Mouse (Mus musculus) myocyte (in vitro differentiated cells): ENCODE measurements around the gene Ttc7. TPM values are rescaled to one million over a fixed set of nuclear protein-coding genes. Genes with fewer than 3 reads are reported as not detected.

ENCODE experiments used
- H3K27me3 ChIP-seq: one replicate; pipeline ENCODE4 v1.6.1; 2011; ENCODE audit not compliant: control insufficient read depth, insufficient read depth, insufficient read length
- H3K36me3 ChIP-seq: one replicate; pipeline ENCODE4 v1.6.1; 2011; ENCODE audit not compliant: control insufficient read depth, insufficient read depth
- H3K4me2 ChIP-seq: one replicate; pipeline ENCODE4 v1.6.1; 2011; ENCODE audit warnings: low read depth, control low read depth
- H3K4me3 ChIP-seq: one replicate; pipeline ENCODE4 v1.5.1; 2011; ENCODE audit warnings: mild to moderate bottlenecking, control low read depth, moderate library complexity
- H3K79me2 ChIP-seq: one replicate; pipeline ENCODE4 v1.6.1; 2011; ENCODE audit not compliant: control insufficient read depth, insufficient read depth
- H3ac ChIP-seq: one replicate; pipeline ENCODE4 v1.6.1; 2011; ENCODE audit not compliant: control insufficient read depth, insufficient read length
- CEBPB ChIP-seq: IDR thresholded peaks from 2 replicates; pipeline ENCODE4 v1.6.1; 2011; ENCODE audit warnings: mild to moderate bottlenecking, moderate library complexity; ENCODE audit not compliant: poor library complexity, insufficient read depth, severe bottlenecking
- E2F4 ChIP-seq: IDR thresholded peaks from one replicate; pipeline ENCODE4 v1.6.1; 2011; ENCODE audit warnings: mild to moderate bottlenecking, control low read depth, moderate library complexity; ENCODE audit not compliant: insufficient read depth
- MAX ChIP-seq: IDR thresholded peaks from one replicate; pipeline ENCODE4 v1.6.1; 2011; ENCODE audit warnings: low read depth, mild to moderate bottlenecking, control low read depth
- MYOD1 ChIP-seq, 3 experiments: IDR thresholded peaks; one replicate each; pipeline ENCODE4 v1.6.1; 2011; ENCODE audit warnings: control low read depth in 2 of 3, low read depth in 2 of 3, mild to moderate bottlenecking in 2 of 3, moderate library complexity in 1 of 3; ENCODE audit not compliant: insufficient read length in 2 of 3, control insufficient read depth in 1 of 3
- MYOG ChIP-seq, 3 experiments: IDR thresholded peaks; one replicate each; pipeline ENCODE4 v1.6.1; 2011; ENCODE audit warnings: control low read depth in 2 of 3, low read depth in 2 of 3, mild to moderate bottlenecking in 2 of 3; ENCODE audit not compliant: insufficient read length in 2 of 3, control insufficient read depth in 1 of 3, insufficient read depth in 1 of 3
- POLR2A ChIP-seq: IDR thresholded peaks from one replicate; pipeline ENCODE4 v1.6.1; 2011; ENCODE audit warnings: low read depth, mild to moderate bottlenecking, control low read depth, moderate library complexity; ENCODE audit not compliant: insufficient read length
- POLR2AphosphoS2 ChIP-seq: IDR thresholded peaks from one replicate; pipeline ENCODE4 v1.6.1; 2011; ENCODE audit warnings: low read depth, control low read depth; ENCODE audit not compliant: insufficient read length
- REST ChIP-seq: IDR thresholded peaks from one replicate; pipeline ENCODE4 v1.6.1; 2011; ENCODE audit warnings: mild to moderate bottlenecking, control low read depth, moderate library complexity; ENCODE audit not compliant: insufficient read depth, insufficient read length
- SRF ChIP-seq: IDR thresholded peaks from one replicate; pipeline ENCODE4 v1.6.1; 2011; ENCODE audit warnings: low read depth; ENCODE audit not compliant: control insufficient read depth, insufficient read length
- TCF12 ChIP-seq: IDR thresholded peaks from one replicate; pipeline ENCODE4 v1.6.1; 2011; ENCODE audit warnings: mild to moderate bottlenecking, control low read depth; ENCODE audit not compliant: poor library complexity, insufficient read depth, severe bottlenecking
- TCF3 ChIP-seq: IDR thresholded peaks from one replicate; pipeline ENCODE4 v1.6.1; 2011; ENCODE audit warnings: low read depth, control low read depth; ENCODE audit not compliant: insufficient read length
- USF1 ChIP-seq: IDR thresholded peaks from one replicate; pipeline ENCODE4 v1.6.1; 2011; ENCODE audit warnings: low read depth, mild to moderate bottlenecking, control low read depth, moderate library complexity
- polyA plus RNA-seq: library from polyadenylated mRNA; unstranded; fragments of >200 nt; fragmentation: generic; extraction: Trizol; gene quantifications from one replicate; pipeline ENCODE4 v1.2.1, GENCODE M21; 2012; ENCODE audit warnings: missing spikeins

Ttc7 gene
- polyA plus RNA-seq, 1 experiment: 15.2 TPM

DNA sequence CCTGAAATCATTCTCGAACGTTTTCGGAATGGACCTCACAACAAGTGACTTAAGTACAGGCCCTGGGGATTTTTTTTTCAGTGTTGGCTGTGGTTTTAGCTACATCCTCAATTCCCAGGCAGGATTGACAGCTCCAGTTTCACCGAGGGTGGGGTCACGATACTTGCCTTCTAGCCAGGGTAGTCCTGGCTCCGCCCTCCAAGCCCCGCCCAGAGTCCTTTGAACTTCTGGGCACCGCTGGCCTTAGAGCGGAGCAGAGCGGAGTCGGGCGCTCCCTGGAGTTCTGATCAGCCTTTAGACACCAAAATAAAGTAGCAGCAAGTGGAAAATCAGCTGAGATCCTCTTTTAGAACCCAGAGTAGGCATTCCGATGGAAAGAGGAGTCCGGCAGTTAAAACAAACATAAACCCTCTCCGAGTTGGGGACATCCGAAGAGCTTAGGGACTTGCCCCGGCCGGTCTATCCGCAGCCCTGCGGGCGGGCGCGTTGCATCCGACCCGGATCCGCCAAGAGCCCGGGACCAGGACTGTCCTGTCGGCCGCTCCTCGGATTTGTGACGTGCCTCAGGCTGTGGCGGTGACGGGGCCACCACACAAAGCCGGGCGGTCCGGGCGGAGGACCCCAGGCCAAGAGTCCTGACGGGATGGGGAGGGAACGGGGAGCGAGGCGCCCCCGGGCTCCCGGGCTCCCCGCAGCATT is 530 bp upstream of the Ttc7 start:
- Histone ChIP-seq H3K27me3 (no peaks in the 10 kb centered on the region), H3K36me3 (no peaks in the 10 kb centered on the region), H3ac (peak overlapping the region; percentile 93), H3K4me3 (peak overlapping the region; percentile 46), H3K79me2 (peaks cover 10% of the 10 kb centered on the region), H3K4me2 (peak overlapping the region; percentile 98)
- TF ChIP-seq POLR2AphosphoS2: no peak
- peak; percentile 36 for TF ChIP-seq POLR2A

DNA sequence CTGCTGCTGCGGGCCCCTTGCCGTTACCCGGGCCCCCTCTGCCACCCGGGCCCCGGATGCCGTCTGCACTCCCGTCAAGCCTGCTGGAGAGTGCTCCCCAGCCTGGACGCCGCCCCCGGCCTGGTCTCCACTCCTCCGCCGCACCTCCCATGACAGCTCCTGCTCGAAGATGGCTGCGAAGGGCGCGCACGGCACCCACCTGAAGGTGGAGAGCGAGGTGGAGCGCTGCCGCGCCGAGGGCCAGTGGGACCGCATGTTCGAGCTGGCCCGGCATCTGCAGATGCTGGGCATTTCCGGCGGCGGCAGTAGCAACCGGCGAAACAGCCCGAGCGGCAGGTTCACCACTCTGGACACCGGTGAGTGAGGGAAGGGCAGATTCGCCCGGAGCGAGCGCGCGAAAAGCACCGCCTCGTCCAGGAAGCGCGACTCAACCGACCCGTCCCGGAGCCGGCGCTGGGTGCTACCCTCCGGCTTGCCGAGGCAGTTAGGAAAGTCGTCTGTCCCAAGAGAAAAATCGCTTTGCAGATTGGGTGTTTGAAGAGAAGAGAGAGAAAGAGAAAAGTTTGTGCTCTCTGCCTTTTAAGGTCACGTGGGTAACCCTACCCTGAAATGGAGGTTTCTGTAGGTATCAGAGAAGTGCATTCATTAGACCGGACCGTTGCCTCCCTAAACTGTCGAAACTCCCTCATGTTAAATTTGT is 519 bp downstream of the Ttc7 start:
- TF ChIP-seq TCF12: no peak
- TF ChIP-seq USF1: peak; percentile 79
- Histone ChIP-seq H3K36me3 (no peaks in the 10 kb centered on the region), H3K4me2 (peak overlapping the region; percentile 98), H3ac (peak overlapping the region; percentile 93), H3K27me3 (no peaks in the 10 kb centered on the region), H3K4me3 (peak overlapping the region; percentile 46), H3K79me2 (peaks cover 10% of the 10 kb centered on the region)

DNA sequence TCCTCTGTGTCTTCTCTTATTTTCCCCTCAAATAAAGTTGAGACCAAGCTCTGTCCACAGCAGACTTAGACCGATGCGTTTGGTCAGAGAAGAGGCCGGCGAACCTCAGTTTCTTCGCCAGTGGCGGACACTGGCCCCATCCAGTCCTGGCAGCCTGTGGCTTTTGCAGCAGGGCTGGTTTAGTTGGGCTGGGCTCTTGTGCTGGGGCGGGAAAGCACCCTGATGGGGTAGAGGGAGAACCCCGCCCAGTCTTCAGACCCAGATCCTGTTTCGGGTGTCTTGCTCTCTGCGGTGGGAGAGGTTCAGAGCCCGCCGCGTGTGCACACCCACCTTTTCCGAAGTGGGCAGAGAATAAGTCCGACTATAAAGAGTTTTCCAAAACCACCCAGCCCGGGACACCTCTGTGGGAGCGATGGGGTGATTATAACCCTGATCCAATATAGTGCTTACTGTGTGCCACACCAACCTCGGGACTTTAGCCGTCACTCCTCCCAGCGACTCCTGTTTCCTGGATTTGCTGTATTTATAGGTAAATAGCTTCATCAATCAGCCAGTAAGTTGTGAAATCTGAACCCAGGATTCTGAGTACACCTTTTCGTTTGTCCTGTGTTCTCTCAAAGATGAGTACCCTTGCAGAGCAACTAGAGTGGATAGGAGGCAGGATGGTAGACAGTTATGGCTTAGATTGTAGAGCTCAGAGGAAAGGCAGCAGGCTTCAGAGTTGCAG is 1.2 kb downstream of the Ttc7 start:
- H3K36me3 ChIP-seq: no peaks in the 10 kb centered on the region
- peak overlapping the region; percentile 93 for H3ac ChIP-seq
- peaks cover 10% of the 10 kb centered on the region for H3K79me2 ChIP-seq
- no peaks in the 10 kb centered on the region for H3K27me3 ChIP-seq
- TF ChIP-seq MYOG (IDR thresholded peaks at IDR 0.05; ENCODE audit: control insufficient read depth in 1 of 3, insufficient read depth in 1 of 3, insufficient read length in 2 of 3, low read depth in 2 of 3) (peak in 1 of 3 experiments; percentile 19), MAX (no peak), CEBPB (no peak), POLR2AphosphoS2 (peak; percentile 59), POLR2A (peak; percentile 55)
- H3K4me2 ChIP-seq: peak overlapping the region; percentile 98
- peak overlapping the region; percentile 46 for H3K4me3 ChIP-seq

DNA sequence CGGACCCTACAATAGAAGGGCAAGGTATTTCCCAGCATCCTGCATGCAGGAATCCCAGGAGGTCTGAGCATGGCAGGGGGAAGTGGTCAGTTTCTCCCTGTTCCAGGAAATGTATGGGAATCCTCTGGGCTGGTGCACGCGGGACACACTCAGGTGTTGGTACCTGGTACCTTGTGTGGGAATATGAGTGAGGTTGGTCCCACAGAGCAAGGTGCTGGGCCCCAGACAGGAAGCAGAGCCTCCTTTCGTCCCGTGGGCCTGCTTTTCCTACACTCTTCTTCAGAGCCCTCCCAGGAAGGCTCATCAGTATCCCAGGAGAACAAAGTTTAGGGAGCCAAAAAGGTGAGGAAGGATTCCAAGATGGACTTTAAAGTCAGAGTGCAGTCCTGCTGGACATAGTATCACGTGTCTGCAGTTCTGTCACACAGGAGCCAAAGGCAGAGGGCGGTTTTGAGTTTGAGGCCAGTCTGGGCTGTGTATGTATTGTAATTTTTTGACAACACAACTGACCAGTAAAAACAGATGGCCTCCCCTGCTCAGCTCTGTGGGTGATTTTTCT is 1.9 kb downstream of the Ttc7 start:
- TF ChIP-seq POLR2A: no peak
- TF ChIP-seq MYOD1 (IDR thresholded peaks at IDR 0.05; ENCODE audit: control insufficient read depth in 1 of 3, insufficient read length in 2 of 3, low read depth in 2 of 3): no peak
- TF ChIP-seq MYOG (IDR thresholded peaks at IDR 0.05; ENCODE audit: control insufficient read depth in 1 of 3, insufficient read depth in 1 of 3, insufficient read length in 2 of 3, low read depth in 2 of 3): no peak
- no peak for TF ChIP-seq MAX
- TF ChIP-seq E2F4: no peak
- no peak for TF ChIP-seq SRF
- TF ChIP-seq TCF3: no peak
- no peak for TF ChIP-seq POLR2AphosphoS2
- TF ChIP-seq CEBPB: no peak
- TF ChIP-seq REST: no peak
- no peak for TF ChIP-seq USF1
- TF ChIP-seq TCF12: no peak
- Histone ChIP-seq H3K27me3 (no peaks in the 10 kb centered on the region), H3K79me2 (peaks cover 10% of the 10 kb centered on the region), H3K4me2 (peak overlapping the region; percentile 98), H3ac (no peak overlapping the region), H3K36me3 (no peaks in the 10 kb centered on the region), H3K4me3 (peak overlapping the region; percentile 46)

DNA sequence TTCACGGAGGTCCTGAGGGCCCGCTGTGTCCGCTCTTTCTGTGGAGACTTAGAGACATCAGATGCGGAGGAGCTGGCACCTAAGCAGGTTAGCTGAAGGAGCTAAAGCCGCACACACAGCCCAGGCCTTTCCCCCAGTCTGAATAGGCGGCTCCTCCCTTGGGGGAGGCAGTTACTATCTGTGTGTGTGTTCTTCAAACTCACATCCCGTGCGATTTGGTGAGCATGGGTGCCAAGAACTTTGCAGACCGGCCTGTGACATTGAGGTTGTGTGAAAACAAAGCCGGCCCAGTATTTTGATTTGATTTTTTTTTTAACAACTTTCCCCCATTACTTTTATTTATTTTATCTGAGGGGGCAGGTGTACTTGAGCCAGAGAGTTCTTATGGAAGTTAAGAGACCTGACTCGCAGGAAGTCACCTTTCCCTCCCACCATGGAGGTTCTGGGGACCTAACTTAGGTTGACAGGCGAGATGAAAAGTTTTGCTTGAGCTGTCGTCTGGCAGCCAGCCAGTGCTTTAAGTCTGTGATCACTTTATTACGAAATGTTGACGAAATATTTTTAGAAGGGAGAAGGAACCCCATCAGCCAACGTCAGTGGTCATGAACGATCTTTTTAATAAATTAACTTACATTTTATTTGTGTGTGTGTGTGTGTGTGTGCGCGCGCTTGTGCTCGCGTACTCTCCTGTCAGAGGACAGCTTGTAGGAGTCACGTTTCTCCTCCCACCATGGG is 3.2 kb downstream of the Ttc7 start:
- no peaks in the 10 kb centered on the region for H3K27me3 ChIP-seq
- H3ac ChIP-seq: no peak overlapping the region
- peaks cover 10% of the 10 kb centered on the region for H3K79me2 ChIP-seq
- TF ChIP-seq TCF3: no peak
- no peak for TF ChIP-seq MAX
- TF ChIP-seq POLR2AphosphoS2: no peak
- no peak for TF ChIP-seq E2F4
- TF ChIP-seq TCF12: no peak
- TF ChIP-seq MYOG (IDR thresholded peaks at IDR 0.05; ENCODE audit: control insufficient read depth in 1 of 3, insufficient read depth in 1 of 3, insufficient read length in 2 of 3, low read depth in 2 of 3): no peak
- no peak for TF ChIP-seq CEBPB
- no peak for TF ChIP-seq MYOD1 (IDR thresholded peaks at IDR 0.05; ENCODE audit: control insufficient read depth in 1 of 3, insufficient read length in 2 of 3, low read depth in 2 of 3)
- no peak for TF ChIP-seq REST
- TF ChIP-seq POLR2A: no peak
- no peak for TF ChIP-seq SRF
- no peak for TF ChIP-seq USF1
- no peak overlapping the region for H3K4me2 ChIP-seq
- no peak overlapping the region for H3K4me3 ChIP-seq
- H3K36me3 ChIP-seq: no peaks in the 10 kb centered on the region
